Mouse (Mus musculus): ENCODE data around the gene Fam185a.

- TF ChIP-seq CTCF (IDR thresholded peaks at IDR 0.05; ENCODE audit: low read depth, low read length) = no peak
- TF ChIP-seq POLR2A (IDR thresholded peaks at IDR 0.05; ENCODE audit: borderline replicate concordance, low read depth, low read length) = no peak
Observed at GRCm38 (mm10) chr5:21492213-21492612, 67.5 kb downstream of the Fam185a start.

Measured in bone marrow macrophage, adult 2 months (primary cell).